Mouse (Mus musculus) thymus, postnatal 10 days (tissue): Measurements from ENCODE around the gene Hrg.
"Not testable (repeated sequence)": the region's sequence is repeated elsewhere in the genome, so short reads cannot be mapped to it uniquely, and the experiment has no call there.

ENCODE experiments used
- DNase-seq, 2 experiments: peaks; one replicate each; pipeline ENCODE4 v3.0.0; 2021; ENCODE audit warnings: low spot score in 2 of 2

Gene Hrg

DNA sequence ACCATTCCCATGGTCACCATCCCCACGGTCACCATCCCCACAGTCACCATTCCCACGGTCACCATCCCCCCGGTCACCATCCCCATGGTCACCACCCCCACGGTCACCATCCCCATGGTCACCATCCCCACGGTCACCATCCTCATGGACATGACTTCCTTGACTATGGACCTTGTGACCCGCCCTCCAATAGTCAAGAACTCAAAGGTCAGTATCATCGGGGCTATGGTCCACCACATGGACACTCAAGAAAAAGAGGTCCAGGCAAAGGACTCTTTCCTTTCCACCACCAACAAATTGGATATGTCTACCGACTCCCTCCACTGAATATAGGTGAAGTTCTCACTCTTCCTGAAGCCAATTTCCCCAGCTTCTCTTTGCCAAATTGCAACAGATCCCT is 10.2 kb downstream of the Hrg start:
- no peak for DNase-seq

DNA sequence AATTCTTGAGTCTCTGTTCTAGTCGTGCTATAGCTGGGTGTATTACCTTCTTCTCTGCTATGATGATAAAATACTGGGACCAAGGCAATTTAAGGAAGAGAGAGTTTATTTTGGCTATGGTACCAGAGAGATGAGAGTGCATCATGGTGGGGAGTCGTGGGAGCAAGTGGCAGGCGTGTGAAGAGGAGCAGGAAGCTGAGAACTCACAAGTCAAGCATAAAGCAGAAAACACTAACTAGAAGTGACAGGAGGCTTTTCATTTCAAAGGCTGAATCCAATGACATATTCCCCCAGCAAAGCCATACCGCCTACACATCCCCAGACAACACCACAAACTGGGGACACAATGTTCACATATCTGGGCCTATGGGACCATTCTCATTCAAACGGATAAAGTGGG is 11.4 kb downstream of the Hrg start:
- no peak for DNase-seq

DNA sequence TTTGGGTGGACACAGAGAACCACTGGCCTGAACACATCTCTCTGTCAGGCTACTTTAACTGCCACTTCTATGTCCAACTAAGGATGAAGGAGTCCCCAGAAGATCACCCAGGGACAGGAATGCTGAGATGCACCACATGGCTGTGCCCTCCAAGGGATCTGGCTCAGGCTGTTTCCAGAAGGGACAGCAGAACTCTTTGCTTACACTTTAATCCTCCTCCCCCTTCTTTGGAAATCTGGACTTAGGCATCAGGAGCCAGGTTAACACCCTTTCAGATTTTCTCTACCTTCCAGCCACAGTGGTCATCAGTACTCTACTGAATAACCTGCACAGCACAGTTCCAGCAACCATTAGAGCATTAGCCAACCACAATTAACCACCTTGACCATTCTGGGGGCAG is 12.4 kb downstream of the Hrg start:
- no peak for DNase-seq

DNA sequence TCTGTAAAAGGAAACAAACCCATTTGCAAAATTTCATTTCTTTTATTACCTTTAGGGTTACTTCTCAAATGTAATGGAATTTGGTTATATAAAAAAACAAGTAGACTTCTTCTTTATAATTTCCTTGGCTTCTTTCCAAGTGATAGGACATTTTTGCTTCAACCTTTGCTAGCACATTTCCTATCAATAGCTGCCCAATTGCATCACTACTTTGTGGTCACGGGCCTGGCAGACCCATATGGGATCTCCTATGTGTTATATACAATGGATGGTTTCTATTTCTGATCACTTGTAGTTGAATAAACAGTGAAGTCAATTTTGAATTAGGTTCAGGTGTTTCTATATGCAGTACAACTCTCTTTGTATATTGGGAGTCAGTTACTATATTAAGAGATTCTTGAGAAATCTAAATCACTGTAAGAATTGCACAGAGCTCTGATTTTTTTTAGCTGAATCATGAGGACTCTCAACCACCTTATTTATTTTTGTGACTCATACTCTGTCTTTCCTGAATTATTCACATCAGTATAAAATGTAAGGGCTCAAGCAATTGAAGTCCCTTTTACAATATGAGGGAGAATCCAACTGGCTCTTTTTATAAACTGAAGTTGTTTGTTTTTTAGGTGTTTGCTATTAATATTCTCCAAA is 16.6 kb downstream of the Hrg start:
- DNase-seq = no peak

DNA sequence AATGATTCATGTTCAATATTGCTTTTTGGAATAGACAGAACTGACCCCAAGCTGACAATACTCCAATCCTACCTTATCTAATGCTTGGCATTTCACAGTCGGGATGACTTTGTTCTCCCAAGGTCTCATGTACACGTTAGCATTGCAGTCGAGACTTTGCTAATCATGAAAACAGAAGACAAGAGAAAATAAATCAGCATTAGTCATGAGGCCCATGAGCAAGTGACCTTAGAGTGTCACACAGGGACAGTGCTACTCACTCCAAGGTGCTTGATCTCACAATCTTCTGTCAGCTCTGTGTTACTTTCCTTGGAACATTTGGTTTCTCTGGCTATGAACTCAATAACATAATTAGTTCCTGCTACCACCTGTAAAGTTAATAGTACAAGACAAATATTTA is 46.1 kb downstream of the Hrg start:
- DNase-seq = not testable (repeated sequence)
